Mouse (Mus musculus): Measurements from ENCODE around the gene Sema4a. TPM values are rescaled to one million over a fixed set of nuclear protein-coding genes. Genes with fewer than 3 reads are reported as not detected.

Sema4a gene
- polyA plus RNA-seq, 1 experiment from 2014 or later: 6.3 TPM

GRCm38 (mm10) chr3:88487396-88487795 is 26.4 kb upstream of the Sema4a start:
- DNase-seq (ENCODE audit: low spot score, missing footprints) (peak; percentile 81), ATAC-seq (ENCODE audit: low FRiP score) (no peak)
- H3K36me3 ChIP-seq (ENCODE audit: control insufficient read depth, insufficient read depth, low read length): no peaks in the 10 kb centered on the region
- 87% methylated on average over 1 of the region's 1 CpGs for WGBS
- no peaks in the 10 kb centered on the region for H3K9me3 ChIP-seq (ENCODE audit: control insufficient read depth, low read length)
- no peak overlapping the region for H3K4me3 ChIP-seq (ENCODE audit: low read depth, low read length)
- H3K9ac ChIP-seq (ENCODE audit: low read length): no peak overlapping the region
- H3K4me2 ChIP-seq: no peak overlapping the region
- H3K4me1 ChIP-seq (ENCODE audit: control insufficient read depth, insufficient read depth, low read length): peaks cover 7% of the 10 kb centered on the region
- no peak overlapping the region for H3K27ac ChIP-seq (ENCODE audit: low read depth, low read length)
- peaks cover 42% of the 10 kb centered on the region for H3K27me3 ChIP-seq (ENCODE audit: control insufficient read depth, insufficient read depth, low read length)

GRCm38 (mm10) chr3:88486887-88487286 is 25.9 kb upstream of the Sema4a start:
- Histone ChIP-seq H3K27me3 (ENCODE audit: control insufficient read depth, insufficient read depth, low read length) (peaks cover 42% of the 10 kb centered on the region), H3K27ac (ENCODE audit: low read depth, low read length) (no peak overlapping the region), H3K9me3 (ENCODE audit: control insufficient read depth, low read length) (no peaks in the 10 kb centered on the region), H3K4me1 (ENCODE audit: control insufficient read depth, insufficient read depth, low read length) (peaks cover 5% of the 10 kb centered on the region; the same call in 1 of the 2 replicates), H3K9ac (ENCODE audit: low read length) (no peak overlapping the region), H3K4me3 (ENCODE audit: low read depth, low read length) (no peak overlapping the region), H3K4me2 (no peak overlapping the region), H3K36me3 (ENCODE audit: control insufficient read depth, insufficient read depth, low read length) (no peaks in the 10 kb centered on the region)
- DNase-seq (ENCODE audit: low spot score, missing footprints): no peak
- ATAC-seq (ENCODE audit: low FRiP score): no peak
- whole genome bisulfite sequencing: 74% methylated on average over 4 of the region's 4 CpGs

GRCm38 (mm10) chr3:88486043-88486442 is 25.1 kb upstream of the Sema4a start:
- ATAC-seq (ENCODE audit: low FRiP score) (no peak), DNase-seq (ENCODE audit: low spot score, missing footprints) (peak; percentile 79)
- Histone ChIP-seq H3K27ac (ENCODE audit: low read depth, low read length) (no peak overlapping the region), H3K4me3 (ENCODE audit: low read depth, low read length) (no peak overlapping the region), H3K9ac (ENCODE audit: low read length) (no peak overlapping the region), H3K36me3 (ENCODE audit: control insufficient read depth, insufficient read depth, low read length) (no peaks in the 10 kb centered on the region), H3K4me1 (ENCODE audit: control insufficient read depth, insufficient read depth, low read length) (peaks cover 5% of the 10 kb centered on the region; the same call in 1 of the 2 replicates), H3K9me3 (ENCODE audit: control insufficient read depth, low read length) (no peaks in the 10 kb centered on the region), H3K4me2 (no peak overlapping the region), H3K27me3 (ENCODE audit: control insufficient read depth, insufficient read depth, low read length) (peaks cover 42% of the 10 kb centered on the region)
- 71% methylated on average over 5 of the region's 5 CpGs for WGBS

GRCm38 (mm10) chr3:88484597-88485316 is 23.8 kb upstream of the Sema4a start:
- Histone ChIP-seq H3K27ac (ENCODE audit: low read depth, low read length) (no peak overlapping the region), H3K4me2 (peak overlapping the region; percentile 56), H3K27me3 (ENCODE audit: control insufficient read depth, insufficient read depth, low read length) (peaks cover 42% of the 10 kb centered on the region), H3K4me1 (ENCODE audit: control insufficient read depth, insufficient read depth, low read length) (peaks cover 5% of the 10 kb centered on the region; the same call in 1 of the 2 replicates), H3K9me3 (ENCODE audit: control insufficient read depth, low read length) (no peaks in the 10 kb centered on the region), H3K4me3 (ENCODE audit: low read depth, low read length) (peak overlapping the region; percentile 29), H3K36me3 (ENCODE audit: control insufficient read depth, insufficient read depth, low read length) (no peaks in the 10 kb centered on the region), H3K9ac (ENCODE audit: low read length) (peak overlapping the region; percentile 46)
- WGBS: 5% methylated on average over 39 of the region's 39 CpGs
- ATAC-seq (ENCODE audit: low FRiP score): peak; percentile 31; the same call in 1 of the 2 replicates
- DNase-seq (ENCODE audit: low spot score, missing footprints): peak; percentile 91

- Histone ChIP-seq H3K4me1 (ENCODE audit: control insufficient read depth, insufficient read depth, low read length) (peaks cover 5% of the 10 kb centered on the region; the same call in 1 of the 2 replicates), H3K27me3 (ENCODE audit: control insufficient read depth, insufficient read depth, low read length) (peaks cover 42% of the 10 kb centered on the region), H3K9me3 (ENCODE audit: control insufficient read depth, low read length) (no peaks in the 10 kb centered on the region), H3K27ac (ENCODE audit: low read depth, low read length) (no peak overlapping the region), H3K4me3 (ENCODE audit: low read depth, low read length) (no peak overlapping the region), H3K9ac (ENCODE audit: low read length) (no peak overlapping the region), H3K4me2 (no peak overlapping the region), H3K36me3 (ENCODE audit: control insufficient read depth, insufficient read depth, low read length) (no peaks in the 10 kb centered on the region)
- ATAC-seq (ENCODE audit: low FRiP score): peak; percentile 22; the same call in 1 of the 2 replicates
- DNase-seq (ENCODE audit: low spot score, missing footprints): peak; percentile 97
- 8% methylated on average over 5 of the region's 5 CpGs for WGBS
Observed at GRCm38 (mm10) chr3:88483621-88484020, 22.6 kb upstream of the Sema4a start.

- no peaks in the 10 kb centered on the region for H3K36me3 ChIP-seq (ENCODE audit: control insufficient read depth, insufficient read depth, low read length)
- 73% methylated on average over 8 of the region's 8 CpGs for WGBS
- no peaks in the 10 kb centered on the region for H3K9me3 ChIP-seq (ENCODE audit: control insufficient read depth, low read length)
- no peak overlapping the region for H3K9ac ChIP-seq (ENCODE audit: low read length)
- no peak overlapping the region for H3K27ac ChIP-seq (ENCODE audit: low read depth, low read length)
- H3K4me1 ChIP-seq (ENCODE audit: control insufficient read depth, insufficient read depth, low read length): peaks cover 5% of the 10 kb centered on the region; the same call in 1 of the 2 replicates
- H3K4me2 ChIP-seq: no peak overlapping the region
- H3K4me3 ChIP-seq (ENCODE audit: low read depth, low read length): no peak overlapping the region
- ATAC-seq (ENCODE audit: low FRiP score) (0 out of 2 replicates have a peak, but pooled peaks have one; percentile 36), DNase-seq (ENCODE audit: low spot score, missing footprints) (no peak)
- peaks cover 42% of the 10 kb centered on the region for H3K27me3 ChIP-seq (ENCODE audit: control insufficient read depth, insufficient read depth, low read length)
Observed at GRCm38 (mm10) chr3:88483141-88483540, 22.2 kb upstream of the Sema4a start.

GRCm38 (mm10) chr3:88482336-88482735 is 21.4 kb upstream of the Sema4a start:
- Histone ChIP-seq H3K4me3 (ENCODE audit: low read depth, low read length) (no peak overlapping the region), H3K9ac (ENCODE audit: low read length) (no peak overlapping the region), H3K4me1 (ENCODE audit: control insufficient read depth, insufficient read depth, low read length) (peaks cover 5% of the 10 kb centered on the region; the same call in 1 of the 2 replicates), H3K9me3 (ENCODE audit: control insufficient read depth, low read length) (no peaks in the 10 kb centered on the region), H3K27me3 (ENCODE audit: control insufficient read depth, insufficient read depth, low read length) (peaks cover 42% of the 10 kb centered on the region), H3K36me3 (ENCODE audit: control insufficient read depth, insufficient read depth, low read length) (no peaks in the 10 kb centered on the region), H3K27ac (ENCODE audit: low read depth, low read length) (no peak overlapping the region), H3K4me2 (no peak overlapping the region)
- WGBS: 40% methylated on average over 18 of the region's 18 CpGs
- peak; percentile 56 for DNase-seq (ENCODE audit: low spot score, missing footprints)
- no peak for ATAC-seq (ENCODE audit: low FRiP score)

- no peak for ATAC-seq (ENCODE audit: low FRiP score)
- WGBS: 68% methylated on average over 8 of the region's 8 CpGs
- Histone ChIP-seq H3K27ac (ENCODE audit: low read depth, low read length) (no peak overlapping the region), H3K9ac (ENCODE audit: low read length) (no peak overlapping the region), H3K36me3 (ENCODE audit: control insufficient read depth, insufficient read depth, low read length) (no peaks in the 10 kb centered on the region), H3K27me3 (ENCODE audit: control insufficient read depth, insufficient read depth, low read length) (peaks cover 37% of the 10 kb centered on the region), H3K4me3 (ENCODE audit: low read depth, low read length) (no peak overlapping the region), H3K4me2 (no peak overlapping the region), H3K4me1 (ENCODE audit: control insufficient read depth, insufficient read depth, low read length) (peaks cover 5% of the 10 kb centered on the region; the same call in 1 of the 2 replicates), H3K9me3 (ENCODE audit: control insufficient read depth, low read length) (no peaks in the 10 kb centered on the region)
- peak; percentile 51 for DNase-seq (ENCODE audit: low spot score, missing footprints)
Observed at GRCm38 (mm10) chr3:88481372-88482040, 20.5 kb upstream of the Sema4a start.

GRCm38 (mm10) chr3:88480679-88481078 is 19.7 kb upstream of the Sema4a start:
- Histone ChIP-seq H3K27ac (ENCODE audit: low read depth, low read length) (no peak overlapping the region), H3K9me3 (ENCODE audit: control insufficient read depth, low read length) (no peaks in the 10 kb centered on the region), H3K9ac (ENCODE audit: low read length) (no peak overlapping the region), H3K4me1 (ENCODE audit: control insufficient read depth, insufficient read depth, low read length) (peaks cover 5% of the 10 kb centered on the region; the same call in 1 of the 2 replicates), H3K4me3 (ENCODE audit: low read depth, low read length) (no peak overlapping the region), H3K4me2 (no peak overlapping the region), H3K27me3 (ENCODE audit: control insufficient read depth, insufficient read depth, low read length) (peaks cover 29% of the 10 kb centered on the region), H3K36me3 (ENCODE audit: control insufficient read depth, insufficient read depth, low read length) (no peaks in the 10 kb centered on the region)
- no peak for DNase-seq (ENCODE audit: low spot score, missing footprints)
- no peak for ATAC-seq (ENCODE audit: low FRiP score)
- WGBS: 84% methylated on average over 5 of the region's 5 CpGs
